Mouse (Mus musculus) cerebellum, adult (tissue): Measurements from ENCODE around the gene Syt16.

Source experiments
- ATAC-seq: cut with Nextera tagmentation; 2 replicates; pipeline ENCODE4 v1.9.2; 2017; ENCODE audit warnings: mild to moderate bottlenecking, moderate library complexity, mixed read lengths; ENCODE audit not compliant: insufficient number of reproducible peaks, low FRiP score, low TSS enrichment

The Syt16 gene

GRCm38 (mm10) chr12:73997297-73998127, at the start of gene Syt16:
Syt16 (plus strand) TSS chr12:73997661.
- ATAC-seq: peak; percentile 58; the same call in 1 of the 2 replicates

GRCm38 (mm10) chr12:73948415-73948814, 49.0 kb upstream of the Syt16 start:
- no peak for ATAC-seq

- ATAC-seq: peak; percentile 91
Observed at GRCm38 (mm10) chr12:73949318-73950058, 48.0 kb upstream of the Syt16 start.

- no peak for ATAC-seq
Observed at GRCm38 (mm10) chr12:73952879-73953278, 44.6 kb upstream of the Syt16 start.

GRCm38 (mm10) chr12:73953420-73954186, 43.9 kb upstream of the Syt16 start:
- ATAC-seq: no peak

- ATAC-seq: peak; percentile 45; the same call in 1 of the 2 replicates
Observed at GRCm38 (mm10) chr12:73954785-73955184, 42.7 kb upstream of the Syt16 start.

- ATAC-seq: no peak
Observed at GRCm38 (mm10) chr12:73957676-73958075, 39.8 kb upstream of the Syt16 start.

GRCm38 (mm10) chr12:73958830-73959229, 38.6 kb upstream of the Syt16 start:
- no peak for ATAC-seq

- ATAC-seq: peak; percentile 99
Observed at GRCm38 (mm10) chr12:73964291-73965281, 32.9 kb upstream of the Syt16 start, which contains the start of gene Snapc1. Snapc1 (plus strand) TSS chr12:73964481.

GRCm38 (mm10) chr12:73969142-73969541, 28.3 kb upstream of the Syt16 start:
- ATAC-seq: no peak

GRCm38 (mm10) chr12:73974584-73974983, 22.9 kb upstream of the Syt16 start:
- ATAC-seq: no peak

GRCm38 (mm10) chr12:73978144-73978543, 19.3 kb upstream of the Syt16 start:
- ATAC-seq: no peak

- no peak for ATAC-seq
Observed at GRCm38 (mm10) chr12:73979667-73980066, 17.8 kb upstream of the Syt16 start.

- ATAC-seq: peak; percentile 75
Observed at GRCm38 (mm10) chr12:73982533-73982932, 14.9 kb upstream of the Syt16 start.

- no peak for ATAC-seq
Observed at GRCm38 (mm10) chr12:73986299-73986698, 11.2 kb upstream of the Syt16 start.

GRCm38 (mm10) chr12:73988393-73989008, 9.0 kb upstream of the Syt16 start:
- no peak for ATAC-seq

GRCm38 (mm10) chr12:73989594-73989993, 7.9 kb upstream of the Syt16 start:
- no peak for ATAC-seq

GRCm38 (mm10) chr12:73996906-73997296, 560 bp upstream of the Syt16 start:
- no peak for ATAC-seq

GRCm38 (mm10) chr12:73998128-73998456, 631 bp downstream of the Syt16 start:
- ATAC-seq: no peak
